Mouse (Mus musculus): ENCODE data around the gene Vmn2r46. TPM values are rescaled to one million over a fixed set of nuclear protein-coding genes. Genes with fewer than 3 reads are reported as not detected.
"Not testable (repeated sequence)": the region's sequence is repeated elsewhere in the genome, so short reads cannot be mapped to it uniquely, and the experiment has no call there.

Gene Vmn2r46
- not detected for total RNA-seq (2021)
- long read RNA-seq, experiment 1 = 0 reads
- long read RNA-seq, experiment 2 = 0 reads

DNA sequence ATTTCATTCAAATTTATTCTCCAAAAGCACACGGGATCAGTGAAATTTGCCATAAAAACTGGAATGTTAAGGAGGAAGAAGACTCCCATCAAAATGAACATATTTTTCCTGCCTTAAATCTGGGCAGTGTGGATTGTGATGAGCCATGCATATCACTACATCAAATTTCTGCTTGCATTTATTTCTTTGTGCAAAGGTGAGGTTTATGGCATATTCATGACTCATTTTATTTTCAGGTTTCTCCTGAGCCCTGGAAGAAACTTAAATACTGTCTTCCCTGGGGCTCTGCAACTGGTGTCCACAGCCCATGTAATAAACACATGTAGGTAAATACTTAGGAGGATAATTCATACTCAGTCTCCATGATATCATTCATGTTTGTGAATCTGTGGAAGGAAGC lies at the start of gene Vmn2r46:
TSS of gene Vmn2r46 (minus strand) at position 101 of the 400 bp plus-strand sequence.
- H3K27ac ChIP-seq; intact Hi-C loops (cut with DNase I); DNase-seq (ENCODE audit: extremely low spot score in 1 of 2, low spot score in 2 of 2); H3K4me3 ChIP-seq: not testable (repeated sequence)

Other genes with a start within 250 kb of the Vmn2r46 start
- not detected for gene Vmn2r47, start 70.8 kb upstream of the Vmn2r46 start, total RNA-seq (2021)
- not detected for gene Vmn2r48, start 183.0 kb upstream of the Vmn2r46 start, total RNA-seq (2021)
- gene Vmn2r49, start 221.7 kb upstream of the Vmn2r46 start, total RNA-seq (2021) = not detected

All from left cerebral cortex, adult 2 months (tissue).